Mouse (Mus musculus) E14TG2a.4 (cell line): ENCODE data around the gene Aifm3.

Experiments
- CTCF ChIP-seq: conservative IDR thresholded peaks from 2 replicates; pipeline ENCODE4 v1.5.1; 2014; ENCODE audit warnings: low read length
- NANOG ChIP-seq: IDR thresholded peaks from 2 replicates; pipeline ENCODE4 v1.6.1; 2014; ENCODE audit warnings: borderline replicate concordance, low read length, mixed read lengths
- POU5F1 ChIP-seq: IDR thresholded peaks from 2 replicates; pipeline ENCODE4 v1.6.1; 2014; ENCODE audit warnings: low read length, borderline replicate concordance

DNA sequence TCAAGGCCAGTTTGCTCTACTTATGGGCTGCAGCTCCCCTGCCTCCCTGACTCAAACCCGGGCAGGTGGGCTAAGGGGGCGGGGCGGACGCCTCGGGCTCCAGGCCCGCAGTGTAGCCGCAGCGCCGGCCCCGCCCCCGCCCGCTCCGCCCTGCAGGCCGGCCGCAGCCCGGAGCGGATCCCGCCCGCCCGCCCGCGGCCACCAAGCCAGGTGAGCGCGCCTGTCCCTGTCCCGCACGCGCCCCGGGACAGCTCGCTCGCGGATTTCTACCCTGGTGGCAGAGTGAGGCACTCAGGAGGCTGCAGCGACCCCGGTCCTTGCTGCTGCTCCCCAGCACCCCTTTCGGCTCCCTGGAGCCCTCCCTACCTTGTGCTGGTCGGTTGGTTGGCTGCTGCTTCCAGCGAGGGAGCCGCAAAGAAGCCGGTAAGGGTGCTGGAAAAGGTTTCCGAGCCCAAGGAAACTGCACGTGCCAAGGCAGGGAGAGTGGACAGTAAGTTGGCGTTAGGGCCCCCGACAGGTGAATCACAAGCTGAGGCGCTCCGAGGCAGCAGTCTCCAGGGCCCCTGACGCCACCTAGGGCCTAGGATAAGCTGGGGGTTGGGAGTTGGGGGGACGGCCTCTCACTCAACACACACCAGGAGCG, at the start of gene Aifm3:
- TF ChIP-seq CTCF (no peak), POU5F1 (no peak), NANOG (no peak)
